Mouse (Mus musculus) CH12F3 (cell line): ENCODE data around the gene Pak1ip1.

Experiments used
- in situ Hi-C: fragments of 300-500 bp; cut with MboI; formaldehyde crosslinking; loops from 2 replicates; pipeline ENCODE4 v1.14.3; 2020; ENCODE audit warnings: low sequenced_read_pairs

Gene Pak1ip1

GRCm38 (mm10) chr13:41002001-41002400, 1.2 kb downstream of the Pak1ip1 start:
- in situ Hi-C loops = no loop called here

DNA sequence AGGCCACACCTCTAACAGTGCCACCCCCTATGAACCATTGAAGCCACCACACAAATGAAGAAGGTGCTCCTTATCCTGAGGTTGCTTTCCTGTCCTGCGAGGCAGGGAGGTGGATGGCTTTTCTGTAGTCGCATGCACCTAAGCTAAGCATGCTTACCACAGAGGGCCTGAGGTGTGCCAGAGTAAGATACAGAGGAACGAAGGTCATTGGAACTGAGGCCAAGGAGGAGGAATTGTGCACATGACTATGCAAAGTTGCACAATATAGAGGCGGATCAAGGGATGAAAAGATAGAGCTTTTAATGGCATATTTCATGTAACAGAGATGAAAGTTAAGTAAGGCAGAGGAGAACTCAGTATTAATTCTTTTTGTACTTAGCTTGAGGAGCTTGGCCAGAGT, 5.4 kb downstream of the Pak1ip1 start:
- in situ Hi-C loops = no loop called here

- in situ Hi-C loops = no loop called here
These were observed 7.4 kb downstream of the Pak1ip1 start for GRCm38 (mm10) chr13:41008271-41008670.

- in situ Hi-C loops = no loop called here
These were observed 8.1 kb downstream of the Pak1ip1 start for GRCm38 (mm10) chr13:41008946-41009345.

GRCm38 (mm10) chr13:41015829-41016634, 15.2 kb downstream of the Pak1ip1 start, which contains the start of gene Tmem14c:
TSS of gene Tmem14c (plus strand) at chr13:41016292.
- in situ Hi-C loops = no loop called here

- in situ Hi-C loops = no loop called here
These were observed 16.1 kb downstream of the Pak1ip1 start for GRCm38 (mm10) chr13:41016797-41017405.

- in situ Hi-C loops = no loop called here
These were observed 17.0 kb downstream of the Pak1ip1 start for GRCm38 (mm10) chr13:41017832-41018231.

DNA sequence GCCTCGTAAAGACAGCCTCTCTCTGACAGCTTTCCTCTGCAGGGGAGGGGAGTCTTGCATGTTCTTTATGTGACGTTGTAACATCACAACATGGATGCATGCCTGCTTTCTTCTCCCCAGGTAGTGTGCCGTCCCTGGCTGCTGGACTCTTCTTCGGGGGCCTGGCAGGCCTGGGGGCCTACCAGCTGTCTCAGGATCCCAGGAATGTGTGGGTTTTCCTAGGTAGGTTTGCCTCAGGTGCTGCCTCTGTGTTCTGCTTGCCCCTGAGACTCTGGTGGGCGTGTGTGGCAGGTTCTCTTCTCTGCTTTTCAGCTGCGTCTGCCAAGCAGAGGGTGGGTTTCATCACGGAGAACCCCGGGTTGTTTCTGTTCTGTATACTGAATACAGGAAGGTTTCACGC, 17.4 kb downstream of the Pak1ip1 start:
- in situ Hi-C loops = no loop called here

GRCm38 (mm10) chr13:41018756-41019591, 18.2 kb downstream of the Pak1ip1 start:
- in situ Hi-C loops = no loop called here

DNA sequence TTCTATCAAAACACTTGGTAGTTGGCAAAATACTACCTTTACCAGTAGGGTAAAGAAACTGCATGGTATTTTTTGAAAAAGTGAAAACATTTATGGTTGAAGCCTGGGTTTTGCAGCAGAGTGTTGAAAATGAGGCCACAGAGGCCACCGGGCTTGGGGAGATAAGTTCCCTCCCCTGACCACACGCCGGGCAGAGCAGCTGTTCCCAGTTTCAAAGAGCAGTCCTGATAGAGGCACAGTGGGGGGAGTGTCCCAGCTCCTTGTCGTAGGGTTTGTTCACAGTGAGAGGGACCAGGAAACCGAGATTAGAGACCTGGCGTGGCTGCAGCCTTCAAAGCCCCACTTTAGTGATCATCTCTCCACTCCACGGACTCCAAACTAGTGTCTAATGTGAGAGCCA, 19.7 kb downstream of the Pak1ip1 start:
- in situ Hi-C loops = no loop called here

GRCm38 (mm10) chr13:41021607-41022006, 20.8 kb downstream of the Pak1ip1 start:
- in situ Hi-C loops = no loop called here

- in situ Hi-C loops = no loop called here
These were observed 21.3 kb downstream of the Pak1ip1 start for GRCm38 (mm10) chr13:41022099-41022498.

DNA sequence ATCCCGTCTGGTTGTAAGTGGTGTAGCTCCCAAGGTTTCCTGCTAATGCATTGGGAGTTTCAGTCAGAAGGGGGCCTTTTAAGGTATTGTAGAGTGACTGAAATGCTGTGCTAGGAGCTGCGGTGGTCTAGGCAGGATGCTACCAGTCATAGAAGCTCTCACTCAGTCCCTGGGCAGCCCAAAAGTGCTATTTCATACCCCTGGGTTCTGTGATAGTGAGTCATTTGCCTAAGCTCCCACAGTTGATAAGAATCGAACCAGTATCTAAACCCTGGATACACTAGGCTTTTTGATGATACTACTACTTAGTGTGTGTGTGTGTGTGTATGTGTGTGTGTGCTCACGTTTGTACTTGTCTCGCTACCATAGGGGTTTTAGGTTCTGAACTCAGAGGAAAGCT, 29.3 kb downstream of the Pak1ip1 start:
- in situ Hi-C loops = no loop called here

- in situ Hi-C loops = no loop called here
These were observed 41.7 kb downstream of the Pak1ip1 start for GRCm38 (mm10) chr13:41042511-41042910.

GRCm38 (mm10) chr13:41045901-41046300, 45.1 kb downstream of the Pak1ip1 start:
- in situ Hi-C loops = no loop called here

- in situ Hi-C loops = no loop called here
These were observed 46.5 kb downstream of the Pak1ip1 start for GRCm38 (mm10) chr13:41047280-41047679.

DNA sequence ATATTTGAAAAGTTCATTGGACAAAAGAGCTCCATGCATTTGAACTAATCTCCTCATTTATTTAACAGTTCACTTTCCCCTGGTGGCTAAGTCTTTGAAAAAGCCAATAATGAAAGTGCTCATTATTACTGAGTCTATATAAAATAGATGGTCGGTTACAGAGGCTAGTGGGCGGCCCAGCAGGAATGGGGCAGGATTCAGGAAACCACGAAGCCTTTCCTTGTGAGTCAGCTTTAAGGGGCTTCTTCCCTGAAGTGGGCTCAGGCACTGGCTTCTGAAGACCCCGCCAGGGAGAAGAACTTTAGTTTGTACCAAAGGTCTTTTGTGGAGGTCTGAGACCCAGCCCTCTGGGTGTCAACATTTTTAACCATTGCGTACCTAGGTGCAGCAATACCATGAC, 51.1 kb downstream of the Pak1ip1 start:
- in situ Hi-C loops = no loop called here
